Mouse (Mus musculus) heart, postnatal 0 days (tissue): ENCODE results near the gene Ypel3.

Source experiments
- CTCF ChIP-seq: IDR thresholded peaks from 2 replicates; pipeline ENCODE4 v1.5.1; 2016; ENCODE audit warnings: antibody characterized with exemption, control low read depth, low read depth
- EP300 ChIP-seq: IDR thresholded peaks from 2 replicates; pipeline ENCODE4 v1.6.1; 2016; ENCODE audit warnings: antibody characterized with exemption, low read depth

DNA sequence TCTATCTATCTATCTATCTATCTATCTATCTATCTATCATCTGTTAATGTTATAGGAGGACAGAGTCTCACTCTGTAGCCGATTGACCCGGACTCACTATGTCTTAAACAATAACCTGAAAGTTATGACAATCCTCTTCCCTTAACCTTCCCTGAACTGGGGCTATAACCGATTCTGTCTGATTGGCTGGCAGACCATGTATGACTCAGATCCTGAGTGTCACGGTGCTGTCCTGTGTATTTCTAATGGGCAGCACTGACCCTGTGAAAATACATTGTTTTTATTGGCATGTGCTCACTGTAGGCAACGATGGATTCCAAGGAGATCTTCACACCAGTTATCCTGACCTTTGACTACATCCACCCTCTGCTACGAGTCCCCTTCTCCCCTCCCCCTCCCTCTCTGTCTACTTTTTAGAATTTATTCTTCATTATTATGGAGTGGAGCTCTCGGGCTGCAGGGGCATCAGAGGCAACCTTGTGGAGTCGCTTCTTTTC lies 39.0 kb downstream of the Ypel3 start:
- TF ChIP-seq CTCF (no peak), EP300 (no peak)
